Mouse (Mus musculus): ENCODE measurements around the gene Me1. TPM values are rescaled to one million over a fixed set of nuclear protein-coding genes. Genes with fewer than 3 reads are reported as not detected.

Gene Me1
- polyA plus RNA-seq, 1 experiment, result 45.6 TPM

DNA sequence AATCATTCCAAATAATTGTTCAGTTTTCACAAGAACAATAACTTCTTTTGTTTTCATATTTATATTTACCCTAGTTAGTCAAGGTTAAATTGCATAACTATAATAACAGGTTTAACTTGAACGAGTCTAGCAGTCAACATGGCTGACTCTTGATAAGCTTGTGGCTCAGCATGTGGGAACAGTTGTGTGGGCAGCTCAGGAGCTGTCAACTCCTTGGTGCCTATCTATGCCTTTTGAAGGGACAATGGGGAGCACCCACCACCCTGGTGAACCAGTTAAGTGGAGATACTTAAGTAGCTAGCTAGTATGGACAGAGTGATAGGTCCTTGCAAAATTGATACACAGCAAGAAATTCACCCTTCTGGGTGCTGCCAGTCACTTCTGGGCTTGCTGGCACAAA is 33.3 kb upstream of the Me1 start:
- no peaks in the 10 kb centered on the region for H3K4me1 ChIP-seq (ENCODE audit: control insufficient read depth, insufficient read depth, low read length)
- TF ChIP-seq CTCF (IDR thresholded peaks at IDR 0.05; ENCODE audit: extremely low read depth, insufficient read depth, low read length) (no peak), POLR2A (IDR thresholded peaks at IDR 0.05; ENCODE audit: extremely low read depth, insufficient read depth, low read length) (no peak)
- H3K4me3 ChIP-seq (ENCODE audit: insufficient read depth, low read length), result no peak overlapping the region
- H3K27ac ChIP-seq (ENCODE audit: insufficient read depth, low read length), result no peak overlapping the region

GRCm38 (mm10) chr9:86728214-86728814 is 32.6 kb upstream of the Me1 start:
- TF ChIP-seq POLR2A (IDR thresholded peaks at IDR 0.05; ENCODE audit: extremely low read depth, insufficient read depth, low read length) (no peak), CTCF (IDR thresholded peaks at IDR 0.05; ENCODE audit: extremely low read depth, insufficient read depth, low read length) (no peak)
- H3K27ac ChIP-seq (ENCODE audit: insufficient read depth, low read length), result no peak overlapping the region
- no peaks in the 10 kb centered on the region for H3K4me1 ChIP-seq (ENCODE audit: control insufficient read depth, insufficient read depth, low read length)
- H3K4me3 ChIP-seq (ENCODE audit: insufficient read depth, low read length), result no peak overlapping the region

- Histone ChIP-seq H3K4me1 (ENCODE audit: control insufficient read depth, insufficient read depth, low read length) (no peaks in the 10 kb centered on the region), H3K4me3 (ENCODE audit: insufficient read depth, low read length) (no peak overlapping the region), H3K27ac (ENCODE audit: insufficient read depth, low read length) (no peak overlapping the region)
- TF ChIP-seq POLR2A (IDR thresholded peaks at IDR 0.05; ENCODE audit: extremely low read depth, insufficient read depth, low read length), result no peak
- TF ChIP-seq CTCF (IDR thresholded peaks at IDR 0.05; ENCODE audit: extremely low read depth, insufficient read depth, low read length), result no peak
These were observed 30.6 kb upstream of the Me1 start for GRCm38 (mm10) chr9:86726381-86726720.

DNA sequence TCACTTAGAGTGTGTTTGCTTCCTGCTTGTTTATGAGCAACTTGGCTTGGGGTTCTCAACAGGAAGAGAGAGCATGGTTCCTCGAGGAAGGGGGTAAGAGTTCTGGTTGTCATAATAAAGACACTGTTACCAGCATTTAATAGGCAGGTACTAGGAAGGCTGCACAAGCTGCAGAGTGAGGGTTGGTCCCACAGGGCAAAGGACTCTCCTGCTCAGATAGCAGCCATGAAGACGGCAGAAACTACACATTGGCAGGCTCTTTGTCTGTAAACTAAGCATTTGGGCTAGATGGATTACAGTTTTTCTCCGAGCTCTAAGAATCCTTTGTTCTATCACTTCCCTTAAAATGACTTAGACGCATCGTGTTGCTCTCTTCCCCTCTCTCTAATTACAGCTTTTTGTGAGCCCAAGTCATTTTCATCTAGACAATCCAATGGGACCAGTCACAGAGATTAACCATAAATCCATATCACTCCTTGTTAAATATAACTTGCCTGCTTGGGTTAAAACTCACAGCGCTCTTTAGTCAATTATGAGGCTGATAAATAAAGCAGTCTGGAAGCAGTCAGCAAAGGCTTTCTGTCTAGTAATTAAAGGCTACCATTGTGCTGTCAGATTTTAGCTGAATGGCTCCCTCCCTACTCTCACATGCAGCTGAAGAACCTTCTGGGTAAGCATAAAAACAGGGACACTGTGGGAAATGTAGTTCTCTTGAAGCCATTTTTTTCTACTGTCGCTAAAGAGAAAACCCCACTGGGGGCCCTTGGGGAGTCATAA is 30.0 kb upstream of the Me1 start:
- TF ChIP-seq CTCF (IDR thresholded peaks at IDR 0.05; ENCODE audit: extremely low read depth, insufficient read depth, low read length), result no peak
- TF ChIP-seq POLR2A (IDR thresholded peaks at IDR 0.05; ENCODE audit: extremely low read depth, insufficient read depth, low read length), result no peak
- Histone ChIP-seq H3K4me1 (ENCODE audit: control insufficient read depth, insufficient read depth, low read length) (no peaks in the 10 kb centered on the region), H3K4me3 (ENCODE audit: insufficient read depth, low read length) (no peak overlapping the region), H3K27ac (ENCODE audit: insufficient read depth, low read length) (no peak overlapping the region)

- TF ChIP-seq CTCF (IDR thresholded peaks at IDR 0.05; ENCODE audit: extremely low read depth, insufficient read depth, low read length) (no peak), POLR2A (IDR thresholded peaks at IDR 0.05; ENCODE audit: extremely low read depth, insufficient read depth, low read length) (no peak)
- H3K27ac ChIP-seq (ENCODE audit: insufficient read depth, low read length), result no peak overlapping the region
- no peak overlapping the region for H3K4me3 ChIP-seq (ENCODE audit: insufficient read depth, low read length)
- H3K4me1 ChIP-seq (ENCODE audit: control insufficient read depth, insufficient read depth, low read length), result no peaks in the 10 kb centered on the region
These were observed 29.3 kb upstream of the Me1 start for GRCm38 (mm10) chr9:86725066-86725465.

DNA sequence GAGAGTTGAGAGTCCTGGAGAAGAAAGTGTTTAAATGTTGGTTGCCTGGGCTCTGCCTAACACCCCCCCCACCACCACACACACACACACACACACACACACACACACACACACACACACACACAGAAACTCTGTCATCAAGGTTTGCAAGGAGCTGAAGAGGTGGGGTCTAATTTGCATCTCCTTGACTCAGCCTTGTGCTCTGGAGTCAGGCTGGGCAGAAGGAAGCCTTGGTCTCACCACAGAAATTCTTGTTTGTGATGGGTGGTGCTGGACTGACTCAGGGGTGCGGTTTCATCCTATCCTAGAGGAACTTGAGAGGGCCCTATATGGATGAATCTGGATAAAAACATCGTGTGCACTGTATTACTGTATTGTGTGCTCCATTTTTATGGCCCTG is 25.0 kb upstream of the Me1 start:
- TF ChIP-seq CTCF (IDR thresholded peaks at IDR 0.05; ENCODE audit: extremely low read depth, insufficient read depth, low read length), result no peak
- no peak for TF ChIP-seq POLR2A (IDR thresholded peaks at IDR 0.05; ENCODE audit: extremely low read depth, insufficient read depth, low read length)
- Histone ChIP-seq H3K27ac (ENCODE audit: insufficient read depth, low read length) (no peak overlapping the region), H3K4me3 (ENCODE audit: insufficient read depth, low read length) (no peak overlapping the region), H3K4me1 (ENCODE audit: control insufficient read depth, insufficient read depth, low read length) (no peaks in the 10 kb centered on the region)

DNA sequence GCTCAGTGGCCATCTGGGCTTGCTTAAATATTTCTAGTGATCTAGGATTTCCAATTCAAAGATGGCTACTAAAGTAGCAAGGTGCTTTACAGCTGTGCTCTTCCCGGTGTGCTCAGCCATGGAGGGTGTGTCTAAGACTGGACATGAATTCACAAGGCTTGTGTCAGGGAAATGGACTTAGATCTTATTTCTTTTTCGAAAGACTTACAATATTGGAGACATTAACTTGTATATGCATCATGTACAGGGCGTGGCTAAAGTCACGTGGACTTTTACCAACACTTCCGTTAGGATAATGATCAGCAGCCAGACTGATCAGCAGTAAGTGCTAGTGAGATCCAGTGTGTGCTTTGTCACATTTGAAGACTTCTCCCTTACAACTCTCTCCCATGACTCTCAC is 24.5 kb upstream of the Me1 start:
- H3K4me3 ChIP-seq (ENCODE audit: insufficient read depth, low read length), result no peak overlapping the region
- no peak overlapping the region for H3K27ac ChIP-seq (ENCODE audit: insufficient read depth, low read length)
- TF ChIP-seq POLR2A (IDR thresholded peaks at IDR 0.05; ENCODE audit: extremely low read depth, insufficient read depth, low read length) (no peak), CTCF (IDR thresholded peaks at IDR 0.05; ENCODE audit: extremely low read depth, insufficient read depth, low read length) (no peak)

GRCm38 (mm10) chr9:86717119-86717518 is 21.4 kb upstream of the Me1 start:
- no peak for TF ChIP-seq CTCF (IDR thresholded peaks at IDR 0.05; ENCODE audit: extremely low read depth, insufficient read depth, low read length)

More for the DNA sequence above, 24.5 kb upstream of the Me1 start:
- no peaks in the 10 kb centered on the region for H3K4me1 ChIP-seq (ENCODE audit: control insufficient read depth, insufficient read depth, low read length)

GRCm38 (mm10) chr9:86716540-86716939 is 20.8 kb upstream of the Me1 start:
- Histone ChIP-seq H3K4me1 (ENCODE audit: control insufficient read depth, insufficient read depth, low read length) (no peaks in the 10 kb centered on the region), H3K4me3 (ENCODE audit: insufficient read depth, low read length) (no peak overlapping the region), H3K27ac (ENCODE audit: insufficient read depth, low read length) (no peak overlapping the region)
- no peak for TF ChIP-seq POLR2A (IDR thresholded peaks at IDR 0.05; ENCODE audit: extremely low read depth, insufficient read depth, low read length)
- TF ChIP-seq CTCF (IDR thresholded peaks at IDR 0.05; ENCODE audit: extremely low read depth, insufficient read depth, low read length), result no peak

More at GRCm38 (mm10) chr9:86717119-86717518, 21.4 kb upstream of the Me1 start:
- Histone ChIP-seq H3K4me1 (ENCODE audit: control insufficient read depth, insufficient read depth, low read length) (no peaks in the 10 kb centered on the region), H3K27ac (ENCODE audit: insufficient read depth, low read length) (no peak overlapping the region), H3K4me3 (ENCODE audit: insufficient read depth, low read length) (no peak overlapping the region)

- Histone ChIP-seq H3K4me3 (ENCODE audit: insufficient read depth, low read length) (no peak overlapping the region), H3K4me1 (ENCODE audit: control insufficient read depth, insufficient read depth, low read length) (no peaks in the 10 kb centered on the region), H3K27ac (ENCODE audit: insufficient read depth, low read length) (no peak overlapping the region)
- TF ChIP-seq CTCF (IDR thresholded peaks at IDR 0.05; ENCODE audit: extremely low read depth, insufficient read depth, low read length) (no peak), POLR2A (IDR thresholded peaks at IDR 0.05; ENCODE audit: extremely low read depth, insufficient read depth, low read length) (no peak)
These were observed 18.3 kb upstream of the Me1 start for GRCm38 (mm10) chr9:86714089-86714488.
